19 mouse cellular contexts compared by ENCODE assay signal in genomic region chr12:89882617-89883370, GRCm38 (mm10).
DNase-seq lines count a peak whose midpoint lies in the region; ATAC-seq lines count a peak whose summit lies in the region.
"Had no signal": no experiment of that assay in that cellular context is flagged by ENCODE, and none has a peak within 500 bp of the region (broad histone marks: within the 10 kb centered on the region; RNA-seq: fewer than 3 reads in every experiment).

No protein-coding gene starts in this region.

- no peaks in the 10 kb centered on the region for H3K27me3 ChIP-seq in hindbrain, embryonic 16.5 days (replicated peaks; ENCODE audit: control insufficient read depth, insufficient read depth, low read length)
- H3K27me3 ChIP-seq: embryonic facial prominence, embryonic 15.5 days; limb, embryonic 13.5 days had no signal

- no peak overlapping the region for H3K27ac ChIP-seq in hindbrain, embryonic 16.5 days (ENCODE audit: low read depth, low read length)
- H3K27ac ChIP-seq: embryonic facial prominence, embryonic 15.5 days; forebrain, embryonic 10.5 days; limb, embryonic 13.5 days; liver, embryonic 14.5 days had no signal

- no peak overlapping the region for H3K4me3 ChIP-seq in hindbrain, embryonic 16.5 days (ENCODE audit: low read length)
- H3K4me3 ChIP-seq: embryonic facial prominence, embryonic 15.5 days; forebrain, embryonic 10.5 days; limb, embryonic 13.5 days had no signal

- no peak overlapping the region for H3K9ac ChIP-seq in hindbrain, embryonic 16.5 days (ENCODE audit: low read depth, low read length)
- H3K9ac ChIP-seq: embryonic facial prominence, embryonic 15.5 days; limb, embryonic 13.5 days; liver, embryonic 14.5 days had no signal

- WGBS in hindbrain, embryonic 16.5 days = 40% methylated on average over 8 of the region's 8 CpGs

- peak; percentile 37 for DNase-seq in cerebellum, adult 11-12 months
- DNase-seq in cerebellum, adult 11 months = no peak
- peak; percentile 74 for DNase-seq in brain, adult 2 months (ENCODE audit: low read depth, low spot score)
- DNase-seq in cerebellum, postnatal 14 days = peak; percentile 21 to 52
- DNase-seq in testis, postnatal 14 days (ENCODE audit: low spot score) = no peak
- no peak for DNase-seq in lung, postnatal 25 days (ENCODE audit: low spot score)
- no peak for DNase-seq in spleen, postnatal 14 days (ENCODE audit: low spot score in 2 of 2)
- DNase-seq: heart, postnatal 14 days; kidney, postnatal 14 days; thymus, adult 18-20 months had no signal

- H3K4me1 ChIP-seq in hindbrain, embryonic 16.5 days (ENCODE audit: control insufficient read depth, insufficient read depth, low read depth, low read length) = peaks cover 2% of the 10 kb centered on the region; the same call in 1 of the 2 replicates
- H3K4me1 ChIP-seq: embryonic facial prominence, embryonic 15.5 days; limb, embryonic 13.5 days had no signal

- peak; percentile 78; the same call in 1 of the 2 replicates for ATAC-seq in hindbrain, embryonic 16.5 days
- ATAC-seq: intestine, embryonic 16.5 days; lung, postnatal 0 days; midbrain, embryonic 16.5 days had no signal

- no peak overlapping the region for H3K4me2 ChIP-seq in hindbrain, embryonic 16.5 days (ENCODE audit: low read length)
- H3K4me2 ChIP-seq: embryonic facial prominence, embryonic 15.5 days; heart, embryonic 11.5 days; limb, embryonic 13.5 days had no signal

- H3K9me3 ChIP-seq in hindbrain, embryonic 16.5 days (ENCODE audit: control insufficient read depth, low read length) = no peaks in the 10 kb centered on the region
- H3K9me3 ChIP-seq: embryonic facial prominence, embryonic 15.5 days; forebrain, embryonic 10.5 days; limb, embryonic 13.5 days had no signal

- H3K36me3 ChIP-seq in hindbrain, embryonic 16.5 days (ENCODE audit: control insufficient read depth, insufficient read depth, low read length) = no peaks in the 10 kb centered on the region
- H3K36me3 ChIP-seq: embryonic facial prominence, embryonic 15.5 days; forebrain, embryonic 10.5 days; limb, embryonic 13.5 days had no signal

Comparison
In these comparisons a context has a peak if more than half of its experiments do, and no peak if none do; other contexts are left out.
1. DNase-seq: peak in cerebellum, adult 11-12 months (single experiment), brain, adult 2 months (single experiment) and cerebellum, postnatal 14 days (2 of 2); none in cerebellum, adult 11 months (single experiment), testis, postnatal 14 days (single experiment), lung, postnatal 25 days (single experiment) and spleen, postnatal 14 days (0 of 2).